ENCODE assay signal across 12 mouse cellular contexts in genomic region chr2:125136846-125137245, GRCm38 (mm10). TPM values are rescaled to one million over a fixed set of nuclear protein-coding genes. Genes with fewer than 3 reads are reported as not detected.
DNase-seq lines count a peak whose midpoint lies in the region; ATAC-seq and TF ChIP-seq lines count a peak whose summit lies in the region.
"Had no signal": no experiment of that assay in that cellular context is flagged by ENCODE, and none has a peak within 500 bp of the region (broad histone marks: within the 10 kb centered on the region; RNA-seq: fewer than 3 reads in every experiment).

No protein-coding gene starts in this region.

- no peaks in the 10 kb centered on the region for H3K36me3 ChIP-seq in kidney, embryonic 16.5 days (ENCODE audit: insufficient read depth, low read length)
- no peaks in the 10 kb centered on the region for H3K36me3 ChIP-seq in embryonic facial prominence, embryonic 13.5 days
- H3K36me3 ChIP-seq in forebrain, postnatal 0 days (ENCODE audit: insufficient read depth) = no peaks in the 10 kb centered on the region
- no peaks in the 10 kb centered on the region for H3K36me3 ChIP-seq in midbrain, embryonic 16.5 days (ENCODE audit: control insufficient read depth, insufficient read depth, low read length)
- H3K36me3 ChIP-seq: G1E had no signal

- H3K4me1 ChIP-seq in kidney, embryonic 16.5 days (ENCODE audit: insufficient read depth, low read length) = peaks cover 6% of the 10 kb centered on the region; the same call in 1 of the 2 replicates
- peaks cover 8% of the 10 kb centered on the region for H3K4me1 ChIP-seq in embryonic facial prominence, embryonic 13.5 days
- H3K4me1 ChIP-seq in forebrain, postnatal 0 days (ENCODE audit: insufficient read depth) = no peaks in the 10 kb centered on the region; the same call in 1 of the 2 replicates
- peaks cover 5% of the 10 kb centered on the region for H3K4me1 ChIP-seq in midbrain, embryonic 16.5 days (ENCODE audit: control insufficient read depth, insufficient read depth, low read length)

- H3K4me3 ChIP-seq in kidney, embryonic 16.5 days (ENCODE audit: low read length) = no peak overlapping the region
- peak overlapping the region; percentile 27; the same call in 1 of the 2 replicates for H3K4me3 ChIP-seq in embryonic facial prominence, embryonic 13.5 days
- peak overlapping the region; percentile 51 for H3K4me3 ChIP-seq in forebrain, postnatal 0 days (ENCODE audit: low read depth, low read length)
- H3K4me3 ChIP-seq in midbrain, embryonic 16.5 days (ENCODE audit: low read depth, low read length) = peak overlapping the region; percentile 59

- no peak for DNase-seq in kidney, adult 9 months
- no peak for DNase-seq in forebrain, postnatal 0 days
- no peak for DNase-seq in cerebellum, postnatal 14 days
- no peak for DNase-seq in cerebellum, postnatal 25 days
- DNase-seq: adrenal gland, postnatal 36 days had no signal

- no peaks in the 10 kb centered on the region for H3K27me3 ChIP-seq in kidney, embryonic 16.5 days (ENCODE audit: insufficient read depth, low read length)
- H3K27me3 ChIP-seq in embryonic facial prominence, embryonic 13.5 days = peaks cover 5% of the 10 kb centered on the region; the same call in 1 of the 2 replicates
- no peaks in the 10 kb centered on the region for H3K27me3 ChIP-seq in forebrain, postnatal 0 days (ENCODE audit: insufficient read depth, low read length)
- no peaks in the 10 kb centered on the region for H3K27me3 ChIP-seq in midbrain, embryonic 16.5 days (ENCODE audit: control insufficient read depth, insufficient read depth, low read depth, low read length)

- no peaks in the 10 kb centered on the region for H3K9me3 ChIP-seq in kidney, embryonic 16.5 days (ENCODE audit: low read length)
- no peaks in the 10 kb centered on the region for H3K9me3 ChIP-seq in embryonic facial prominence, embryonic 13.5 days
- H3K9me3 ChIP-seq in forebrain, postnatal 0 days (ENCODE audit: low read length) = no peaks in the 10 kb centered on the region
- no peaks in the 10 kb centered on the region for H3K9me3 ChIP-seq in midbrain, embryonic 16.5 days (replicated peaks; ENCODE audit: control insufficient read depth, low read length, poor library complexity, severe bottlenecking)
- H3K9me3 ChIP-seq: G1E had no signal

- ATAC-seq in kidney, embryonic 16.5 days (ENCODE audit: low FRiP score, low TSS enrichment) = no peak
- ATAC-seq in embryonic facial prominence, embryonic 13.5 days (ENCODE audit: insufficient number of reproducible peaks, insufficient read depth, low FRiP score, low TSS enrichment, low read depth) = no peak
- no peak; the same call in 1 of the 2 replicates for ATAC-seq in forebrain, postnatal 0 days
- ATAC-seq in midbrain, embryonic 16.5 days = peak; percentile 57

- TF ChIP-seq CTCF in forebrain, postnatal 0 days (IDR thresholded peaks at IDR 0.05; ENCODE audit: low read depth) = no peak

- H3K4me2 ChIP-seq in kidney, embryonic 16.5 days (replicated peaks; ENCODE audit: low read depth, low read length) = peak overlapping the region; percentile 70; the same call in 1 of the 2 replicates
- H3K4me2 ChIP-seq in embryonic facial prominence, embryonic 13.5 days = peak overlapping the region; percentile 59
- peak overlapping the region; percentile 53 for H3K4me2 ChIP-seq in forebrain, postnatal 0 days (ENCODE audit: low read depth)
- peak overlapping the region; percentile 71 for H3K4me2 ChIP-seq in midbrain, embryonic 16.5 days (ENCODE audit: low read length)

- no peak overlapping the region for H3K27ac ChIP-seq in kidney, embryonic 16.5 days (ENCODE audit: low read length)
- H3K27ac ChIP-seq in embryonic facial prominence, embryonic 13.5 days = no peak overlapping the region
- peak overlapping the region; percentile 85 for H3K27ac ChIP-seq in forebrain, postnatal 0 days (ENCODE audit: low read depth, low read length)
- peak overlapping the region; percentile 91 for H3K27ac ChIP-seq in midbrain, embryonic 16.5 days (ENCODE audit: low read length)

- no peak overlapping the region for H3K9ac ChIP-seq in kidney, embryonic 16.5 days (replicated peaks; ENCODE audit: low read length)
- no peak overlapping the region for H3K9ac ChIP-seq in embryonic facial prominence, embryonic 13.5 days
- peak overlapping the region; percentile 60 for H3K9ac ChIP-seq in forebrain, postnatal 0 days
- peak overlapping the region; percentile 76 for H3K9ac ChIP-seq in midbrain, embryonic 16.5 days (ENCODE audit: low read depth, low read length)

- WGBS in kidney, embryonic 16.5 days = 31% methylated on average over 7 of the region's 7 CpGs
- 30% methylated on average over 7 of the region's 7 CpGs for WGBS in embryonic facial prominence, embryonic 13.5 days
- WGBS in forebrain, postnatal 0 days = 25% methylated on average over 7 of the region's 7 CpGs
- 27% methylated on average over 7 of the region's 7 CpGs for WGBS in midbrain, embryonic 16.5 days

RNA-seq across cellular contexts. Expression of gene Ctxn2, which starts 0.4 kb away (rescaled TPM):
- not detected in 2 replicates for polyA plus RNA-seq in kidney, embryonic 16.5 days (2015; fragmentation: Nextera tagmentation; extraction: Ambion mirVana)
- not detected in 2 replicates for polyA plus RNA-seq in embryonic facial prominence, embryonic 13.5 days (2015; fragmentation: Nextera tagmentation; extraction: Ambion mirVana)
- 6.4 and 8.2 TPM in 2 replicates for total RNA-seq in forebrain, postnatal 0 days (2014; rRNA removed)
- 21.5 and 23.0 TPM in 2 replicates for polyA plus RNA-seq in forebrain, postnatal 0 days (2015; fragmentation: Nextera tagmentation; extraction: Ambion mirVana)
- 21.1 and 28.8 TPM in 2 replicates for polyA plus RNA-seq in midbrain, embryonic 16.5 days (2015; fragmentation: Nextera tagmentation; extraction: Ambion mirVana)
- total RNA-seq: adrenal gland, postnatal 36 days; G1E; hematopoietic stem cell, adult 5-6 weeks; liver, adult 2 months; neutrophil, adult 5-6 weeks had no signal
- polyA plus RNA-seq: G1E; liver, adult 2 months had no signal

RNA-seq across cellular contexts. Expression of gene Myef2, which starts 13.4 kb away (rescaled TPM):
- 86.5 and 99.9 TPM in 2 replicates for polyA plus RNA-seq in kidney, embryonic 16.5 days (2015; fragmentation: Nextera tagmentation; extraction: Ambion mirVana)
- 108 and 121 TPM in 2 replicates for polyA plus RNA-seq in embryonic facial prominence, embryonic 13.5 days (2015; fragmentation: Nextera tagmentation; extraction: Ambion mirVana)
- total RNA-seq in forebrain, postnatal 0 days (2014; rRNA removed) = 99.4 and 126 TPM in 2 replicates
- polyA plus RNA-seq in forebrain, postnatal 0 days (2015; fragmentation: Nextera tagmentation; extraction: Ambion mirVana) = 178 and 179 TPM in 2 replicates
- 201 and 221 TPM in 2 replicates for polyA plus RNA-seq in midbrain, embryonic 16.5 days (2015; fragmentation: Nextera tagmentation; extraction: Ambion mirVana)

RNA-seq across cellular contexts. Expression of gene Slc12a1, which starts 15.5 kb away (rescaled TPM):
- 70.5 and 75.4 TPM in 2 replicates for polyA plus RNA-seq in kidney, embryonic 16.5 days (2015; fragmentation: Nextera tagmentation; extraction: Ambion mirVana)
- polyA plus RNA-seq in embryonic facial prominence, embryonic 13.5 days (2015; fragmentation: Nextera tagmentation; extraction: Ambion mirVana) = 0.07 TPM in 1 of 2 replicates, not detected in the other
- total RNA-seq in forebrain, postnatal 0 days (2014; rRNA removed) = 0.10 and 0.23 TPM in 2 replicates
- polyA plus RNA-seq in forebrain, postnatal 0 days (2015; fragmentation: Nextera tagmentation; extraction: Ambion mirVana) = 0.03 and 0.06 TPM in 2 replicates
- polyA plus RNA-seq in midbrain, embryonic 16.5 days (2015; fragmentation: Nextera tagmentation; extraction: Ambion mirVana) = 0.04 and 0.09 TPM in 2 replicates
- total RNA-seq: adrenal gland, postnatal 36 days; hematopoietic stem cell, adult 5-6 weeks; liver, adult 2 months; neutrophil, adult 5-6 weeks had no signal
- polyA plus RNA-seq: G1E; liver, adult 2 months had no signal

Comparison
In these comparisons a context has a peak if more than half of its experiments do, and no peak if none do; other contexts are left out.
1. H3K27ac ChIP-seq: peak in forebrain, postnatal 0 days (single experiment) and midbrain, embryonic 16.5 days (single experiment); none in kidney, embryonic 16.5 days (single experiment) and embryonic facial prominence, embryonic 13.5 days (single experiment).
2. H3K9ac ChIP-seq: peak in forebrain, postnatal 0 days (single experiment) and midbrain, embryonic 16.5 days (single experiment); none in kidney, embryonic 16.5 days (single experiment) and embryonic facial prominence, embryonic 13.5 days (single experiment).
3. RNA of gene Ctxn2, which starts 0.4 kb away (polyA plus RNA-seq): 21.1 to 28.8 TPM in midbrain, embryonic 16.5 days and 21.5 to 23.0 TPM in forebrain, postnatal 0 days; not detected in embryonic facial prominence, embryonic 13.5 days and not detected in kidney, embryonic 16.5 days; every median in the first group is over 10 times any median in the second.
4. RNA of gene Slc12a1, which starts 15.5 kb away (polyA plus RNA-seq): 70.5 to 75.4 TPM in kidney, embryonic 16.5 days; 0.07 TPM in embryonic facial prominence, embryonic 13.5 days, 0.03 to 0.06 TPM in forebrain, postnatal 0 days and 0.04 to 0.09 TPM in midbrain, embryonic 16.5 days; every median in the first group is over 10 times any median in the second.
5. Peak in every context shown above with its lines, with median percentiles within 50 percentile points of each other: H3K4me2 ChIP-seq.